Mouse (Mus musculus) adrenal gland, adult 2 months (tissue): ENCODE data around the gene Tmem151b. TPM values are rescaled to one million over a fixed set of nuclear protein-coding genes. Genes with fewer than 3 reads are reported as not detected.

ENCODE experiments used
- DNase-seq: peaks from one replicate; pipeline ENCODE4 v3.0.0; 2021
- polyA plus RNA-seq: library from polyadenylated mRNA; depleted of rRNA; stranded (reverse); fragments of >200 nt; gene quantifications from 2 replicates; pipeline ENCODE4 v1.2.3, GENCODE M21; 2012; rRNA removed
- total RNA-seq, 2 experiments: library from RNA; stranded (reverse); gene quantifications; 2 replicates each; pipeline ENCODE4 v1.2.3; 2021

The Tmem151b gene
- total and polyA plus RNA-seq, 3 experiments, result 0.06 to 0.17 (median 0.09) TPM

- DNase-seq, result no peak
These were observed 38.6 kb downstream of the Tmem151b start for GRCm38 (mm10) chr17:45510871-45511270.

GRCm38 (mm10) chr17:45506700-45507189 lies 42.7 kb downstream of the Tmem151b start, which contains the start of gene Aars2:
Gene Aars2, plus strand, starts transcription at chr17:45506841.
- peak; percentile 95 for DNase-seq

GRCm38 (mm10) chr17:45505941-45506465 lies 43.5 kb downstream of the Tmem151b start:
- no peak for DNase-seq

- no peak for DNase-seq
These were observed 46.0 kb downstream of the Tmem151b start for GRCm38 (mm10) chr17:45503301-45503973.

GRCm38 (mm10) chr17:45502324-45502723 lies 47.2 kb downstream of the Tmem151b start:
- no peak for DNase-seq

- DNase-seq, result peak; percentile 36
These were observed 48.5 kb downstream of the Tmem151b start for GRCm38 (mm10) chr17:45500981-45501380.

- DNase-seq, result no peak
These were observed 50.0 kb downstream of the Tmem151b start for GRCm38 (mm10) chr17:45499516-45499915.

GRCm38 (mm10) chr17:45498397-45498796 lies 51.1 kb downstream of the Tmem151b start:
- no peak for DNase-seq

GRCm38 (mm10) chr17:45495398-45495797 lies 54.1 kb downstream of the Tmem151b start:
- DNase-seq, result no peak

Other genes starting within 250 kb of the Tmem151b start
- gene Cdc5l, start 115.9 kb downstream of the Tmem151b start, total RNA-seq, result 10 to 100 TPM; 40.8 to 49.8 TPM
- gene Cdc5l, start 115.9 kb downstream of the Tmem151b start, polyA plus RNA-seq, result 3.0 and 3.9 TPM in 2 replicates
- gene Spats1, start 74.3 kb downstream of the Tmem151b start, total RNA-seq, result not detected
- 0.08 TPM in 1 of 2 replicates, not detected in the other for gene Spats1, start 74.3 kb downstream of the Tmem151b start, polyA plus RNA-seq
- 10 to 100 TPM; 13.3 to 17.6 TPM for gene Aars2, start 42.8 kb downstream of the Tmem151b start, total RNA-seq
- gene Aars2, start 42.8 kb downstream of the Tmem151b start, polyA plus RNA-seq, result 22.7 and 23.3 TPM in 2 replicates
- gene Tcte1, start 26.2 kb downstream of the Tmem151b start, total RNA-seq, result not detected
- gene Tcte1, start 26.2 kb downstream of the Tmem151b start, polyA plus RNA-seq, result not detected in 2 replicates
- 1 to 10 TPM; 3.0 to 5.6 TPM for gene Nfkbie, start 6.0 kb upstream of the Tmem151b start, total RNA-seq
- gene Nfkbie, start 6.0 kb upstream of the Tmem151b start, polyA plus RNA-seq, result 5.2 and 6.4 TPM in 2 replicates
- gene Slc35b2, start 14.2 kb upstream of the Tmem151b start, total RNA-seq, result 10 to 100 TPM; 43.6 to 59.7 TPM
- 167 and 198 TPM in 2 replicates for gene Slc35b2, start 14.2 kb upstream of the Tmem151b start, polyA plus RNA-seq
- gene Hsp90ab1, start 23.6 kb upstream of the Tmem151b start, total RNA-seq, result 1,000 to 10,000 TPM; 1,973 to 2,851 TPM
- gene Hsp90ab1, start 23.6 kb upstream of the Tmem151b start, polyA plus RNA-seq, result 197 and 291 TPM in 2 replicates
- 100 to 1,000 TPM; 104 to 197 TPM for gene Slc29a1, start 49.9 kb upstream of the Tmem151b start, total RNA-seq
- gene Slc29a1, start 49.9 kb upstream of the Tmem151b start, polyA plus RNA-seq, result 288 and 410 TPM in 2 replicates
- not detected for gene Mymx, start 52.4 kb upstream of the Tmem151b start, total RNA-seq
- gene Mymx, start 52.4 kb upstream of the Tmem151b start, polyA plus RNA-seq, result 0.18 and 0.55 TPM in 2 replicates
- under 1 TPM; 0.59 to 0.95 TPM for gene Capn11, start 109.6 kb upstream of the Tmem151b start, total RNA-seq
- 0.03 TPM in 1 of 2 replicates, not detected in the other for gene Capn11, start 109.6 kb upstream of the Tmem151b start, polyA plus RNA-seq
- 100 to 1,000 TPM; 126 to 132 TPM for gene Mrpl14, start 136.6 kb upstream of the Tmem151b start, total RNA-seq
- gene Mrpl14, start 136.6 kb upstream of the Tmem151b start, polyA plus RNA-seq, result 223 and 257 TPM in 2 replicates
- gene Tmem63b, start 137.2 kb upstream of the Tmem151b start, total RNA-seq, result 10 to 100 TPM; 37.9 to 54.8 TPM
- gene Tmem63b, start 137.2 kb upstream of the Tmem151b start, polyA plus RNA-seq, result 68.9 and 71.9 TPM in 2 replicates
- gene 1600014C23Rik, start 184.2 kb upstream of the Tmem151b start, total RNA-seq, result not detected
- not detected in 2 replicates for gene 1600014C23Rik, start 184.2 kb upstream of the Tmem151b start, polyA plus RNA-seq